Mouse (Mus musculus) MEL (cell line): Measurements from ENCODE around the gene Npat.
A peak's percentile ranks its signal among the peaks of the same experiment; 100 is the strongest.

Source experiments
- CHD2 ChIP-seq: IDR thresholded peaks from 2 replicates; pipeline ENCODE4 v1.6.1; 2011; ENCODE audit warnings: low read length, improper control_type of control experiment
- CTCF ChIP-seq, 3 experiments: IDR thresholded peaks in 2 of 3; conservative IDR thresholded peaks in 1 of 3; 2 replicates each; pipeline ENCODE4 v1.5.1; 2011 to 2012; ENCODE audit warnings: low read length in 3 of 3, low read depth in 2 of 3, mild to moderate bottlenecking in 2 of 3, improper control_type of control experiment in 1 of 3, inconsistent platforms in 1 of 3, mixed read lengths in 1 of 3, moderate library complexity in 1 of 3; ENCODE audit not compliant: control insufficient read depth in 1 of 3, insufficient read depth in 1 of 3, poor library complexity in 1 of 3, severe bottlenecking in 1 of 3
- E2F4 ChIP-seq: IDR thresholded peaks from 2 replicates; pipeline ENCODE4 v1.6.1; 2011; ENCODE audit warnings: low read depth, low read length, improper control_type of control experiment, borderline replicate concordance
- ELF1 ChIP-seq: IDR thresholded peaks from 2 replicates; pipeline ENCODE4 v1.6.1; 2014; ENCODE audit warnings: low read depth, mild to moderate bottlenecking, inconsistent platforms, low read length, improper control_type of control experiment, moderate library complexity
- EP300 ChIP-seq, 2 experiments: IDR thresholded peaks; 2 replicates each; pipeline ENCODE4 v1.6.1; 2011; ENCODE audit warnings: improper control_type of control experiment in 2 of 2, low read length in 2 of 2, low read depth in 1 of 2, mild to moderate bottlenecking in 1 of 2
- ETS1 ChIP-seq: IDR thresholded peaks from 2 replicates; pipeline ENCODE4 v1.6.1; 2012; ENCODE audit warnings: low read depth, mild to moderate bottlenecking, inconsistent platforms, low read length, improper control_type of control experiment, moderate library complexity
- MAX ChIP-seq: IDR thresholded peaks from 2 replicates; pipeline ENCODE4 v1.6.1; 2011; ENCODE audit warnings: low read length, improper control_type of control experiment
- NRF1 ChIP-seq: IDR thresholded peaks from 2 replicates; pipeline ENCODE4 v1.6.1; 2014; ENCODE audit warnings: low read depth, mild to moderate bottlenecking, inconsistent platforms, low read length, improper control_type of control experiment, moderate library complexity; ENCODE audit not compliant: poor library complexity, insufficient read depth, severe bottlenecking
- POLR2A ChIP-seq, 2 experiments: IDR thresholded peaks; 2 replicates each; pipeline ENCODE4 v1.6.1; 2011 to 2012; ENCODE audit warnings: low read length in 2 of 2, mild to moderate bottlenecking in 2 of 2, control low read depth in 1 of 2, improper control_type of control experiment in 1 of 2, low read depth in 1 of 2, moderate library complexity in 1 of 2; ENCODE audit not compliant: control insufficient read depth in 1 of 2, insufficient read depth in 1 of 2, poor library complexity in 1 of 2
- RAD21 ChIP-seq: IDR thresholded peaks from 2 replicates; pipeline ENCODE4 v1.6.1; 2011; ENCODE audit warnings: mild to moderate bottlenecking, low read depth, low read length, improper control_type of control experiment
- UBTF ChIP-seq: IDR thresholded peaks from 2 replicates; pipeline ENCODE4 v1.6.1; 2012; ENCODE audit warnings: low read depth, mild to moderate bottlenecking, inconsistent platforms, low read length, improper control_type of control experiment, moderate library complexity, borderline replicate concordance; ENCODE audit not compliant: insufficient read depth
- ZC3H11A ChIP-seq: IDR thresholded peaks from 2 replicates; pipeline ENCODE4 v1.6.1; 2012; ENCODE audit warnings: low read depth, mild to moderate bottlenecking, inconsistent platforms, low read length, improper control_type of control experiment

DNA sequence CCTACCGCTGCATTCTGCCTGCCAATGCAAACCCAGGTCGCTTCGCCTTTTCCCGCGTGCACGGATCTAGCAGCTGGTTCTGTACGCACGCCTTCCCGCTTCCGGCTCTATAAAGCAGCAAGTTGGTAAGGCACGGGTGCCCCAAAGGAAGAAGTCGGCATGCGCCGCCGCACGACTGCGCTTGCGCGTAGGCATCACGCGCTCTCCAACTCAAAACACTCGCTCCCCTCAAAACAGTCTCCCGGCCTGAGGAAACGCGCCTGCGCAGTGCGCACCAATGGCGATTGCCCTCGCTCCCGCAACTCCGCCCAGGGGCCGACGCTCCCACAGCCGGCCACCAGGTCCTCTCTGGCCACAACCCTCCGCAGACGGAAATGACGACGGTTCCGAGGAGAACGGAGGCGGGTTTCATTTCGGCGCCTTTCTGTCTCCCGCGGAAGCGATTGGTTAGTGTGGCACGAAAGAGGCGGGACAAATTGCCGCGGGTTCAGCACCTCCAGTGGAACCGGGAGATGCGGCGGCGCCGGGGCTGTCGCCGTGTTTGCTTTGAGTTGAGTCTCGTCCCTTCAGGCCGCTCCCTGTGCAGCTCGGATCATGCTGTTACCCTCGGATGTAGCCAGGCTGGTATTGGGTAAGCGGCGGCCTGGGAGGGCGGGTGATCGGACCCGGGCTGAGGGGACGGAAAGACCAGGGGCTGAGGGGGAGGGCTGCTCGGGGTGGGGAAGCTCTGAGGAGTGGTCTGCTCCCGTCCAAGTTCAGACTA lies at the start of gene Npat, which contains the start of gene Atm:
- TF ChIP-seq NRF1 (peak; percentile 91), ETS1 (peak; percentile 74), POLR2A (IDR thresholded peaks at IDR 0.05; ENCODE audit: control insufficient read depth in 1 of 2, insufficient read depth in 1 of 2, low read depth in 1 of 2, low read length in 2 of 2, poor library complexity in 1 of 2) (peak; percentile 90 to 95), CTCF (IDR thresholded peaks at IDR 0.05 in 2 of 3, conservative IDR thresholded peaks at IDR 0.05 in 1 of 3; ENCODE audit: control insufficient read depth in 1 of 3, insufficient read depth in 1 of 3, low read depth in 2 of 3, low read length in 3 of 3, poor library complexity in 1 of 3, severe bottlenecking in 1 of 3) (no peak), ZC3H11A (no peak), CHD2 (no peak), E2F4 (peak; percentile 25; the same call in 1 of the 2 replicates), EP300 (IDR thresholded peaks at IDR 0.05; ENCODE audit: low read depth in 1 of 2, low read length in 2 of 2) (no peak), MAX (peak; percentile 98), ELF1 (peak; percentile 78), UBTF (0 out of 2 replicates have a peak, but pooled peaks have one; percentile 49), RAD21 (no peak)
